Mouse (Mus musculus) forelimb bud, embryonic 11.5 days (tissue): ENCODE data around the gene Megf8.
"Not testable (repeated sequence)": the region's sequence is repeated elsewhere in the genome, so short reads cannot be mapped to it uniquely, and the experiment has no call there.

ENCODE experiments used
- DNase-seq: peaks from one replicate; pipeline ENCODE4 v3.0.0-alpha.2; 2012; ENCODE audit warnings: low read depth, low spot score

Megf8 gene

GRCm38 (mm10) chr7:25296945-25297453 is 20.0 kb upstream of the Megf8 start:
- DNase-seq = no peak

- peak; percentile 96 for DNase-seq
Observed at GRCm38 (mm10) chr7:25297454-25298325, 19.3 kb upstream of the Megf8 start, which contains the start of gene Pafah1b3. Gene Pafah1b3 (minus strand): TSS chr7:25297986.

GRCm38 (mm10) chr7:25301063-25301462 is 15.9 kb upstream of the Megf8 start, which contains the start of gene Prr19:
Gene Prr19 (plus strand): TSS chr7:25301411.
- DNase-seq = no peak

- DNase-seq = no peak
Observed at GRCm38 (mm10) chr7:25303003-25303684, 13.8 kb upstream of the Megf8 start.

GRCm38 (mm10) chr7:25303685-25304006 is 13.3 kb upstream of the Megf8 start:
- DNase-seq = no peak

- no peak for DNase-seq
Observed at GRCm38 (mm10) chr7:25305481-25305880, 11.5 kb upstream of the Megf8 start.

- peak; percentile 91 for DNase-seq
Observed at GRCm38 (mm10) chr7:25305956-25306613, 10.9 kb upstream of the Megf8 start, which contains the start of gene Tmem145. Gene Tmem145 (plus strand): TSS chr7:25306106.

GRCm38 (mm10) chr7:25306614-25306996 is 10.4 kb upstream of the Megf8 start:
- DNase-seq = no peak

- no peak for DNase-seq
Observed at GRCm38 (mm10) chr7:25308702-25309318, 8.2 kb upstream of the Megf8 start.

- DNase-seq = no peak
Observed at GRCm38 (mm10) chr7:25309425-25309824, 7.5 kb upstream of the Megf8 start.

GRCm38 (mm10) chr7:25311193-25311592 is 5.8 kb upstream of the Megf8 start:
- DNase-seq = no peak

- no peak for DNase-seq
Observed at GRCm38 (mm10) chr7:25313325-25313724, 3.6 kb upstream of the Megf8 start.

- DNase-seq = no peak
Observed at GRCm38 (mm10) chr7:25314606-25315305, 2.2 kb upstream of the Megf8 start.

- DNase-seq = no peak
Observed at GRCm38 (mm10) chr7:25315306-25316041, 1.5 kb upstream of the Megf8 start.

GRCm38 (mm10) chr7:25317446-25317999 is 559 bp downstream of the Megf8 start:
- DNase-seq = no peak

GRCm38 (mm10) chr7:25322058-25322484 is 5.1 kb downstream of the Megf8 start:
- peak; percentile 90 for DNase-seq

GRCm38 (mm10) chr7:25323219-25323618 is 6.3 kb downstream of the Megf8 start:
- no peak for DNase-seq

- not testable (repeated sequence) for DNase-seq
Observed at GRCm38 (mm10) chr7:25325431-25325830, 8.5 kb downstream of the Megf8 start.

GRCm38 (mm10) chr7:25326233-25326632 is 9.3 kb downstream of the Megf8 start:
- DNase-seq = no peak
